Mouse (Mus musculus) midbrain, embryonic 16.5 days (tissue): ENCODE measurements around the gene Fam89b. TPM values are rescaled to one million over a fixed set of nuclear protein-coding genes. Genes with fewer than 3 reads are reported as not detected.

Experiments
- ATAC-seq: fragments of 200-750 bp; cut with Nextera tagmentation; 2 replicates; pipeline ENCODE4 v1.8.0; 2017; ENCODE audit warnings: moderate TSS enrichment
- H3K27ac ChIP-seq: fragments of 300-500 bp; sonication (generic); 2 replicates; pipeline ENCODE4 v1.5.1; 2014; ENCODE audit warnings: mild to moderate bottlenecking, low read length, mixed read lengths
- H3K27me3 ChIP-seq: fragments of 300-500 bp; sonication (generic); 2 replicates; pipeline ENCODE4 v1.6.1; 2014; ENCODE audit warnings: low read depth, low read length, mixed read lengths; ENCODE audit not compliant: control insufficient read depth, insufficient read depth
- H3K36me3 ChIP-seq: fragments of 300-500 bp; sonication (generic); 2 replicates; pipeline ENCODE4 v1.6.1; 2014; ENCODE audit warnings: mild to moderate bottlenecking, low read length, moderate library complexity, mixed read lengths; ENCODE audit not compliant: control insufficient read depth, insufficient read depth
- H3K4me1 ChIP-seq: fragments of 300-500 bp; sonication (generic); 2 replicates; pipeline ENCODE4 v1.6.1; 2014; ENCODE audit warnings: mild to moderate bottlenecking, low read length, mixed read lengths; ENCODE audit not compliant: control insufficient read depth, insufficient read depth
- H3K4me2 ChIP-seq: fragments of 300-500 bp; sonication (generic); 2 replicates; pipeline ENCODE4 v1.6.1; 2014; ENCODE audit warnings: mild to moderate bottlenecking, low read length, mixed read lengths
- H3K4me3 ChIP-seq: fragments of 300-500 bp; sonication (generic); 2 replicates; pipeline ENCODE4 v1.5.1; 2014; ENCODE audit warnings: low read depth, mild to moderate bottlenecking, low read length, moderate library complexity, mixed read lengths
- H3K9ac ChIP-seq: fragments of 300-500 bp; sonication (generic); 2 replicates; pipeline ENCODE4 v1.6.1; 2014; ENCODE audit warnings: low read depth, low read length, mixed read lengths
- H3K9me3 ChIP-seq: fragments of 300-500 bp; sonication (generic); replicated peaks from 2 replicates; pipeline ENCODE4 v1.6.1; 2014; ENCODE audit warnings: mild to moderate bottlenecking, low read length, mixed read lengths; ENCODE audit not compliant: control insufficient read depth, poor library complexity, severe bottlenecking
- WGBS: fragments of 180-500 bp; shearing (Covaris S2); extraction: QIAGEN DNeasy Blood & Tissue Kit; methylation state at CpG from one replicate; pipeline ENCODE4 v1.1.7; 2014; 5-methylcytosine and 5-hydroxymethylcytosine counted together
- polyA plus RNA-seq: library from polyadenylated mRNA; unstranded; fragments of >200 nt; fragmentation: Nextera tagmentation; extraction: Ambion mirVana; gene quantifications from 2 replicates; pipeline ENCODE4 v1.2.1, GENCODE M21; 2015

Gene Fam89b
- polyA plus RNA-seq, 1 experiment from 2014 or later = 116 TPM

- H3K9me3 ChIP-seq = no peaks in the 10 kb centered on the region
- H3K4me3 ChIP-seq = no peak overlapping the region
- no peak overlapping the region for H3K27ac ChIP-seq
- 41% methylated on average over 10 of the region's 10 CpGs for WGBS
- no peaks in the 10 kb centered on the region for H3K27me3 ChIP-seq
- H3K9ac ChIP-seq = no peak overlapping the region
- no peaks in the 10 kb centered on the region for H3K4me1 ChIP-seq
- H3K4me2 ChIP-seq = no peak overlapping the region
- ATAC-seq = no peak
- peaks cover 24% of the 10 kb centered on the region for H3K36me3 ChIP-seq
Measured at GRCm38 (mm10) chr19:5704801-5705571, 24.5 kb downstream of the Fam89b start.

GRCm38 (mm10) chr19:5704163-5704800 is 25.2 kb downstream of the Fam89b start, which contains the start of gene Kcnk7:
Gene Kcnk7, plus strand, starts transcription at chr19:5704367.
- no peak within 1 kb of the TSS for H3K4me2 ChIP-seq
- no peaks in the 10 kb centered on the region for H3K4me1 ChIP-seq
- H3K27me3 ChIP-seq = no peaks in the 10 kb centered on the region
- no peaks in the 10 kb centered on the region for H3K9me3 ChIP-seq
- WGBS = 81% methylated on average over 17 of the region's 17 CpGs
- no peak within 1 kb of the TSS for H3K27ac ChIP-seq
- H3K36me3 ChIP-seq = peaks cover 23% of the 10 kb centered on the region
- no peak within 1 kb of the TSS for H3K9ac ChIP-seq
- H3K4me3 ChIP-seq = no peak within 1 kb of the TSS
- ATAC-seq = no peak

GRCm38 (mm10) chr19:5695849-5696462 is 33.5 kb downstream of the Fam89b start:
- Histone ChIP-seq H3K4me2 (peak overlapping the region; percentile 40), H3K9me3 (no peaks in the 10 kb centered on the region), H3K36me3 (peaks cover 20% of the 10 kb centered on the region), H3K27me3 (0 out of 2 replicates have a peak, but pooled peaks cover 2% of the 10 kb centered on the region), H3K27ac (no peak overlapping the region), H3K4me1 (peaks cover 11% of the 10 kb centered on the region), H3K9ac (peak overlapping the region; percentile 45; the same call in 1 of the 2 replicates), H3K4me3 (peak overlapping the region; percentile 24)
- no peak for ATAC-seq
- WGBS = 16% methylated on average over 40 of the region's 41 CpGs

- Histone ChIP-seq H3K36me3 (peaks cover 11% of the 10 kb centered on the region), H3K9ac (no peak overlapping the region), H3K9me3 (no peaks in the 10 kb centered on the region), H3K27ac (no peak overlapping the region), H3K4me3 (no peak overlapping the region), H3K27me3 (0 out of 2 replicates have a peak, but pooled peaks cover 2% of the 10 kb centered on the region), H3K4me2 (no peak overlapping the region), H3K4me1 (peaks cover 26% of the 10 kb centered on the region)
- ATAC-seq = no peak
- 83% methylated on average over 6 of the region's 6 CpGs for WGBS
Measured at GRCm38 (mm10) chr19:5693801-5694200, 35.7 kb downstream of the Fam89b start.

- 80% methylated on average over 10 of the region's 10 CpGs for WGBS
- 0 out of 2 replicates have a peak overlapping the region, but pooled peaks have one; percentile 0 for H3K9ac ChIP-seq
- no peak overlapping the region for H3K4me3 ChIP-seq
Measured at GRCm38 (mm10) chr19:5692913-5693396, 36.5 kb downstream of the Fam89b start.

GRCm38 (mm10) chr19:5692086-5692912 is 37.2 kb downstream of the Fam89b start:
- Histone ChIP-seq H3K9ac (peak overlapping the region; percentile 46; the same call in 1 of the 2 replicates), H3K27ac (peak overlapping the region; percentile 6; the same call in 1 of the 2 replicates), H3K27me3 (0 out of 2 replicates have a peak, but pooled peaks cover 2% of the 10 kb centered on the region), H3K4me1 (peaks cover 33% of the 10 kb centered on the region), H3K36me3 (peaks cover 3% of the 10 kb centered on the region; the same call in 1 of the 2 replicates), H3K9me3 (no peaks in the 10 kb centered on the region), H3K4me2 (peak overlapping the region; percentile 28), H3K4me3 (no peak overlapping the region; the same call in 1 of the 2 replicates)
- 69% methylated on average over 10 of the region's 10 CpGs for WGBS
- no peak for ATAC-seq

More at GRCm38 (mm10) chr19:5692913-5693396, 36.5 kb downstream of the Fam89b start:
- no peak for ATAC-seq
- H3K27me3 ChIP-seq = 0 out of 2 replicates have a peak, but pooled peaks cover 2% of the 10 kb centered on the region
- no peaks in the 10 kb centered on the region for H3K9me3 ChIP-seq
- peak overlapping the region; percentile 11; the same call in 1 of the 2 replicates for H3K4me2 ChIP-seq
- H3K36me3 ChIP-seq = peaks cover 8% of the 10 kb centered on the region
- H3K4me1 ChIP-seq = peaks cover 26% of the 10 kb centered on the region
- H3K27ac ChIP-seq = no peak overlapping the region

- peaks cover 3% of the 10 kb centered on the region; the same call in 1 of the 2 replicates for H3K36me3 ChIP-seq
- H3K4me3 ChIP-seq = no peak overlapping the region
- H3K4me2 ChIP-seq = 0 out of 2 replicates have a peak overlapping the region, but pooled peaks have one; percentile 98
- ATAC-seq = no peak
- 0 out of 2 replicates have a peak overlapping the region, but pooled peaks have one; percentile 62 for H3K9ac ChIP-seq
- H3K27me3 ChIP-seq = 0 out of 2 replicates have a peak, but pooled peaks cover 2% of the 10 kb centered on the region
- WGBS = 87% methylated on average over 5 of the region's 5 CpGs
- H3K4me1 ChIP-seq = peaks cover 36% of the 10 kb centered on the region
- H3K9me3 ChIP-seq = no peaks in the 10 kb centered on the region
- H3K27ac ChIP-seq = peak overlapping the region; percentile 6; the same call in 1 of the 2 replicates
Measured at GRCm38 (mm10) chr19:5691601-5692000, 37.9 kb downstream of the Fam89b start.

GRCm38 (mm10) chr19:5690343-5690735 is 39.1 kb downstream of the Fam89b start:
- H3K4me3 ChIP-seq = peak overlapping the region; percentile 70
- peak overlapping the region; percentile 79 for H3K27ac ChIP-seq
- 0 out of 2 replicates have a peak, but pooled peaks cover 2% of the 10 kb centered on the region for H3K27me3 ChIP-seq
- WGBS = 78% methylated on average over 14 of the region's 15 CpGs
- no peak for ATAC-seq
- peaks cover 10% of the 10 kb centered on the region for H3K36me3 ChIP-seq
- H3K4me2 ChIP-seq = peak overlapping the region; percentile 98
- peaks cover 36% of the 10 kb centered on the region for H3K4me1 ChIP-seq
- peak overlapping the region; percentile 62 for H3K9ac ChIP-seq
- no peaks in the 10 kb centered on the region for H3K9me3 ChIP-seq
